Mouse (Mus musculus) heart, adult 9 months (tissue): ENCODE data around the gene 9130019O22Rik.
"Not testable (repeated sequence)": the region's sequence is repeated elsewhere in the genome, so short reads cannot be mapped to it uniquely, and the experiment has no call there.

ENCODE experiments used
- DNase-seq, 2 experiments: peaks; one replicate each; pipeline ENCODE4 v3.0.0; 2022; ENCODE audit warnings: low spot score in 2 of 2

9130019O22Rik gene

GRCm38 (mm10) chr7:127386641-127387392 lies at the start of gene 9130019O22Rik:
9130019O22Rik (minus strand) TSS chr7:127387166.
- DNase-seq: peak; percentile 91 to 94

- no peak for DNase-seq
These were observed 48.2 kb upstream of the 9130019O22Rik start for GRCm38 (mm10) chr7:127435206-127435605.

- DNase-seq: peak; percentile 60 to 72
These were observed 39.4 kb upstream of the 9130019O22Rik start for GRCm38 (mm10) chr7:127426354-127426753.

DNA sequence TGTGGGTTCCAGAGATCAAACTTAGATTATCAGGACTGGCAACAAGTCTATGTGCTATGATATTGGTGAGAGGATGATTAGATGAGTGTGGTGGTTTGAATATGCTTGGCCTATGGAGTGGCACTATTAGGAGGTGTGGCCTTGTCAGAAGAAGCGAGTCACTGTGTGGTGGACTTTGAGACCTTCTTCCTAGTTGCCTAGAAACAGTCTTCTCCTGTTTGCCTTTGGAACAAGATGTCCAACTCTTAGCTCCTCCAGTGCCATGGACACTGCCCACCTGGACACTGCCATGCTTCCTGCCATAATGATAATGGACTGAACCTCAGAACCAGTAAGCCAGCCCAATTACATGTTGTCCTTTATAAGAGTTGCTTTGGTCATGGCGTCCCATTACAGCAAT lies 38.9 kb upstream of the 9130019O22Rik start:
- no peak for DNase-seq

GRCm38 (mm10) chr7:127425291-127425690 lies 38.3 kb upstream of the 9130019O22Rik start:
- no peak for DNase-seq

- DNase-seq: peak; percentile 14 to 40
These were observed 35.3 kb upstream of the 9130019O22Rik start for GRCm38 (mm10) chr7:127422247-127422646.

- DNase-seq: peak; percentile 94 to 95
These were observed 34.6 kb upstream of the 9130019O22Rik start, which contains the start of gene Zfp688 for GRCm38 (mm10) chr7:127421388-127422191. Zfp688 (minus strand) TSS chr7:127422068.

- DNase-seq: no peak
These were observed 24.5 kb upstream of the 9130019O22Rik start for GRCm38 (mm10) chr7:127411418-127411817.

DNA sequence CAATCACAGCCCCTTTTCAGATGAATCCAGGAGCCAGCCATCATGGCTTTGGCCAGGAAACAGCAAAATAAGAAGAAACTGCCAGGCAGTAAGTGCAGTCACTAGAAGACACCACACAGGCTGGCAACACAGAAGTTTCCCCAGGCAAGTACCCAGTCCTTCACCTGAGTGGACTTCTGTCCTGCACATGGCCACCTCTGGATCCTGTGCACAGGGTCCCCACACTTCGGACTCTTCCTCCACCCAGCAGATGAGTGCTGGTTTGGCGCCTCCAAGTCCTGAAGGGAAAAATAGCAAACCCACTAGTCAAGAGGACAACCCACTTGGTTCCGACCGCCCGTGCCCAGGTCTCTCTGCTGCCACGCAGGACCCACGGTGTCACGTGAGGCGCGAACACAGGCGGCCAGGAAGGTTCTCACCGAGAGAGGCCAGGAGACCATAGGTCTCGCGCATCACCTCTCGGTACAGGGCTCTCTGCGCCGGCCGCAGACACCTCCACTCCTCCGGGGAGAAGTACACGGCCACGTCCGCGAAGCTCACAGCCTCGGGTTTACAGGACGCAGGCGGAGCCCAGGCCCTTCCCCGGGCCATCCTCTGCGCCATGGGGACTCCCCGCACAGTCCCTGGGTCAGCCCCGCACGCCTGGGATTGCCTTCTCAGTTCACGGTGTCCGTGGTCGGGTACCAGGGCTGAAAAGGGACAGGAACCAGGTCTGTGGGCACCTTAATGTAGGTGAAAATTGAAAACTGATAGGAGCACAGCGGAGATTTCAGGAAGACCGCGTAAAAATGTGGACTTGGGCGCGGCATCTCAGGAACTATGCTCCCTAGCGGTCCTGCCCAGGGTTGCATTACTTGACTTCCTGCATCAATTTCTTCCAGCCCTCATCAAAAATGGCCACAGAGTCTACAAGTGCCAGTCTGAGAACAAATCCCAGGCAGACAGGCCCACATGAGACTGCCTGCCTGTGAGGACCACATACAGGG lies 19.3 kb upstream of the 9130019O22Rik start, which contains the start of gene Zfp764:
Gene Zfp764 (minus strand): TSS at position 821 of the 986 bp plus-strand sequence.
- peak; percentile 81 to 91 for DNase-seq

- DNase-seq: not testable (repeated sequence)
These were observed 17.1 kb upstream of the 9130019O22Rik start for GRCm38 (mm10) chr7:127404101-127404500.

- no peak for DNase-seq
These were observed 16.0 kb upstream of the 9130019O22Rik start for GRCm38 (mm10) chr7:127402980-127403379.

DNA sequence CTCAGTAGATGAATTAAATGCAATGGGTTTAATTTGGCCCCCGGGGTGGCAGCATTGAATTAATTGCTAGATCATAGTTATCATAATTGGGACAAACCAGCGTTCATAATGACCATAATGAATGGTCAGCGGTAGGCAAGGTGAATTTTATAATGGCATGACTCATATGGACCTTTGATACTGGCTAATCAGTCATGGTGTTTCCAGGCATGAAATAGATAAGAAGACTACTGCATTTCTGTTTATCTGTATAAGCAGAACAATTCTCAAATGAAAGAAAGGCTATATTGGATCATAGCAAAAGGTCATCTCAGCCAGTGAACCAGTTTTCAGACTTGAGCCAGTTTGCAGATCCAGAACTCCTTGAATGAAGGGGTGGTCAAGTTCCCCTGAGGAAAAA lies 13.4 kb upstream of the 9130019O22Rik start:
- no peak for DNase-seq

- no peak for DNase-seq
These were observed 7.0 kb upstream of the 9130019O22Rik start for GRCm38 (mm10) chr7:127393944-127394333.

GRCm38 (mm10) chr7:127393157-127393943 lies 6.4 kb upstream of the 9130019O22Rik start, which contains the start of gene E430018J23Rik:
E430018J23Rik (minus strand) TSS chr7:127393629.
- DNase-seq: peak; percentile 98 to 99

GRCm38 (mm10) chr7:127392251-127392824 lies 5.4 kb upstream of the 9130019O22Rik start:
- no peak for DNase-seq

GRCm38 (mm10) chr7:127391538-127391937 lies 4.6 kb upstream of the 9130019O22Rik start:
- no peak for DNase-seq

DNA sequence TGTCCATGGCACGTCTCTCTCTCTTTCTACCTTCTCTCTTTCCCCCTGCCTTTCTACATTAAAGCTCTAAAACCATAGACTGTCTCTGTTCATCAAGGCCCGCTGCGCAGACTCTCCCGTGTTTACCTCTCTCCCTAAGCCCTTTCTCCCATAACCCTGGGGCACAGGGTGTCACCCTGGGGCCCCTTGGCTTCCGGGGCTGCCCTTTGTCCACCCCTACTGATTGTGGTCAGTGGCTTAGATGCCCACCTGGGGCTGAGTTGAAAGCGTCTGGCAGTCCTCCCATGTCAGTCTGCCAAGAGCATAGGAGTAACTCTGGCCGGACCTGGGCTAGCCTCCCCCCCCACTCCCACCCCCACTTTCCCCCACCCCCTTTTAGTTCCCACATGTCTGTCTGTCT lies 3.3 kb upstream of the 9130019O22Rik start:
- no peak for DNase-seq

DNA sequence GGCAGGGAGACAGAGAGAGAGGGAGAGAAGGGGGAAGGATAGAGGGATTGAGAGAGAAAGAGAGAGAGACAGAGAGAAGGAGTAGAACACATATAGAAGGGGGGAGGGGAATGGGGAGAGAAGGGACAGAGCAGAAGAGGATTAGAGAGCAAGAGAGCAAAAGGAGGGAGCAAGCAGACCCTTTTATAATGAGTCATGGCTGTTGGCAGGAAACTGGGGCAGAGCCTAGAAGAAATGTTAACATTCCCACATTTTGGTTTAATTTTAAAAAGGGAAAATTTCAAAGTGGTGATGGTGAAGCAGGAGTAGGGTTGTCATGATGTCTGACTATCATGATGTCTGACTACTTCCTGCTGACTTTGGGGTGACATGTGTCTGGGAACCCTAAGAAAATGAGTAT lies 1.2 kb upstream of the 9130019O22Rik start:
- DNase-seq: not testable (repeated sequence)

GRCm38 (mm10) chr7:127385560-127385959 lies 1.4 kb downstream of the 9130019O22Rik start:
- not testable (repeated sequence) for DNase-seq

GRCm38 (mm10) chr7:127378310-127378921 lies 8.6 kb downstream of the 9130019O22Rik start:
- no peak for DNase-seq
